Mouse (Mus musculus): ENCODE data around the gene Gpx4.
"Not testable (repeated sequence)": the region's sequence is repeated elsewhere in the genome, so short reads cannot be mapped to it uniquely, and the experiment has no call there.

The Gpx4 gene

DNA sequence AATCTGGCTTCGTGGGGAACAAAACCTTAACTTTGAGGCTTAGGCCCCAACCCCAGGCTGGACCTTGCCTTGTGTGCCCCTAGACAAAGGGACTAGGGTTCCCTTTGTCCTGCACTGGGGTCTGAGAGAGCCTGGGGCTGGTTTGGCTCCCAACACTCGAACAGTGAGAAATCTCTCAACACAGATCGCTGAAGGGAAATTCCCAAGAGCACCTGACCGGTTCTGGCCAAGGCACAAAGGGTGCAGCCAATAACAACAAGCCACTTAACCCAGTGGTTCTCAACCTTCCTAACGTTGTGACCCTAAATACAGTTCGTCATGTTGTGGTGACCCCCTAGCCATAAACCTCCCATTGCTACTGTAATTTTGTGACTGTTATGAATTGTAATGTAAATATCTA lies 3.3 kb downstream of the Gpx4 start:
- no peak for DNase-seq (ENCODE audit: inconsistent ontology term)

DNA sequence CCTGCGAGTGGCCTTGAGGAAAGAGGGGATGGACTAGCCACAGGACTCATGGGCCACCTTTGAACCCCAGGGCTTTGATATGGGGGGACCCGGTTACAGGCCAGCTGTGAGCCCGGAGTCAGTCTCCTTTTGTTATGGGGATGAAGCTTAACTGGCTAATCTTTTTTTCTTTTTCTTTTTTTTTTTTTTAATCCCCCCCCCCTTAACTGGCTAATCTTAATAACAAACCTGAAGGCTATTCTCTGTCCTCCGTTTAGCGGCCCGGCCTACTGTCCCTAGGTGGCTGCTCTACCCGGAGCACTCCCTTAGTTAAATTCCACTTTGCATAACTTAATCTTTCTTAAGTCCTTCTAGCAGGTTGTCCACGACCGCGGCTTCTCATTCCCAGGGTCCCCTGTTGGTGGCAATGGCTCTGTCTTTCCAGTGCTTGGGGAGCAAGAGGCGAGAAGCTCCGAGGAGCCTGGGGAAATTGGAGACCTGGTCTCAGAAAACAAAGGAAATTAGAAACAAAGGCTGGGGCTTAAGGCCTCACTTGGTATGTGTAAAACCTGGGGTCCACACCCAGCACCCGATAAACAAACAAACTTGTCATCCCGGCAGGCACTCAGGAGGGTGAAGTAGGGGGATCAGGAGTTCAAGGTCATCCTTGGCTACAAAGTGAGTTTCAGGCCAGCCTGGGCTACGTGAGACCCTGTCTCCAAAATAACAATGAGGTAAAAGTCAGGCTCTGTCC lies 4.1 kb downstream of the Gpx4 start:
- no peak for DNase-seq (ENCODE audit: inconsistent ontology term)

GRCm38 (mm10) chr10:80051618-80052373 lies 4.8 kb downstream of the Gpx4 start:
- peak; percentile 85 for DNase-seq (ENCODE audit: inconsistent ontology term)

DNA sequence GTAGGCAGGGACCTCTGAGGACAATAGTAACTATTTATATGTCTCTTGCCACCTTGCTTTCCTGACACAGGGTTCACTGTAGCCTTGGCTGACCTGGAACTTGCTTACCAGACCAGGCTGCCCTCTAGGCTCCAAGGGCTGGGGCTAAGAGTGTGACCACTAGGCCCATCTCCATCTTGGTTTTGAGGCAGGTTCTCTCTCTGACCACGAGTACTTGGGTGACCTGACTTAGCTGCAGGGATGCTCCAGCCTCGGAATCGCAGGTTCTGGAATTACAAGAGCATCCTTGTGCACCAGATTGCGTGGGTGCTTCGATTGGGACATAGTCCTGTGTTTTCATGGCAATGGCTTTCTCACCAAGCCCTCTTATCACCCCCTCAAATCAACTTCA lies 5.4 kb downstream of the Gpx4 start:
- DNase-seq (ENCODE audit: inconsistent ontology term), result no peak

- DNase-seq (ENCODE audit: inconsistent ontology term), result peak; percentile 99
Measured at GRCm38 (mm10) chr10:80053259-80053780, 6.4 kb downstream of the Gpx4 start.

GRCm38 (mm10) chr10:80053831-80054815 lies 7.2 kb downstream of the Gpx4 start:
- DNase-seq (ENCODE audit: inconsistent ontology term), result peak; percentile 80

- DNase-seq (ENCODE audit: inconsistent ontology term), result not testable (repeated sequence)
Measured at GRCm38 (mm10) chr10:80054911-80055310, 7.9 kb downstream of the Gpx4 start.

DNA sequence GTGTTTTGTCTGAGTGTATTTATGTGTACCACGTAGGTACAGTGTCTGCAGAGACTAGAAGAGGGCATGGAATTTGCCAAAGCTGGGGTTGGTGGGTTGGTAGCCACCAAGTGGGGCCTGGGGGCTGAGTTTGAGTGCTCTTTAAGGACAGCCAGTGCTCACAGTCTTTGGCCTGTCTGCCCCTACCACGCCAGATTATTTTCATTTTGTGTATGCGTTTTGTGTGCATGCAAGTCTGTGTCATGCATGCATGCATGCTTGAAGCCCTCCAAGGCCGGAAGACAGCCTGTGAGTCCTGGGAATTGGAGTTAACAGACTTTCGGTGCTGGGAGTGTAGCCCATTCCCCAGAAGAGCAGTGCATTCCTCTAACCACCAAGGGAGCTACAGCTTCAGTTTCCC lies 8.4 kb downstream of the Gpx4 start:
- no peak for DNase-seq (ENCODE audit: inconsistent ontology term)

GRCm38 (mm10) chr10:80055891-80056290 lies 8.9 kb downstream of the Gpx4 start:
- DNase-seq (ENCODE audit: inconsistent ontology term), result no peak

DNA sequence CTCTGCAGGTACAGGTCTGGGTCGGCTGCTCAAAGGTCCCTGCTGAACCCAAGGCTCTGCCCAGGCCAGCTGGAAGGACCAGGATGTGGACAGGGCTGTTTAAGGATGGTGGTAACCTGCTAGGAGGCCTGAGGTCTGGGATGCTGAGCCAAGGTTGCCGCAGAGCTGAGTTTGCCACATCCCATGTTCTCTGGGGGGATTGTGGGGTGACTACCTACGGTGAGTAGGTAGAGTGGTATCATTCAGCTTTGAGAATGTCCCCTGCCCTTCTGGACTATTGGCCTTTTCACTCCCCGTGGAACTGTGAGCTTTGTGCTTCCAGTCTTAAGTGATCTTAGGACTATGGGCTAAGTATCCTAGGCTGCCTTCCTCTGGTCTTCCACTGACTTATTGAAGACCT lies 9.5 kb downstream of the Gpx4 start:
- DNase-seq (ENCODE audit: inconsistent ontology term), result no peak

- no peak for DNase-seq (ENCODE audit: inconsistent ontology term)
Measured at GRCm38 (mm10) chr10:80056976-80057682, 10.2 kb downstream of the Gpx4 start.

DNA sequence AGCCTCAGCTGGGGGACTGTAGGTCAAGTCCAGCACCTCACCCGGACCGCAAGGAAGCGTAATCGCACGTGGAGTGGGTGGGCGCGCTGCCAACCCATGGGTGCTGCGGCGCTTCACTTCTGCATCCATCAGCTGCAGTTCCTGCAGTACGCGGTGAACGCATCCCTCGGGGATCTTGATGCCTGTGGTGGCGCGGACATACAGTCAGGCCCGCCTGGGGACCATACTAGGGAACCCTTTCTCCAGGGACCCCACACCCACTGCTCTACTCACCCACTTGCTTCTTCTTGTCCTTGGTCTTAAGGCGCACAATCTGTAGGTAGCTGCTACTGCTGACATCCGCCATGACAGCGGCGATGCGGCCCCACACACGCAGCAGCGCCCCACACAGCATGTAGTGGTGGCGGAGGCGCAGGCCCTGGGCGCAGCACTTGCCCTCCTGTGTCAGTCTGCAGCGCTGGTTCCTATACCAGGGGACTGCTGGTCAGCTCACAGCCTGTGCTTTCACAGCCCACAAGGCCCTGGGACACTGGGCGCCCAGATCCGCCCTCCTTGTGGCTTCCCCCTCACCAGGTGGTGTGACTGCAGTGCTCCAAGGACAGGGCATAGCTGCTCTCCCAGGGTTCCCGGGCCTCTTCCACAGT lies 10.8 kb downstream of the Gpx4 start:
- no peak for DNase-seq (ENCODE audit: inconsistent ontology term)

DNA sequence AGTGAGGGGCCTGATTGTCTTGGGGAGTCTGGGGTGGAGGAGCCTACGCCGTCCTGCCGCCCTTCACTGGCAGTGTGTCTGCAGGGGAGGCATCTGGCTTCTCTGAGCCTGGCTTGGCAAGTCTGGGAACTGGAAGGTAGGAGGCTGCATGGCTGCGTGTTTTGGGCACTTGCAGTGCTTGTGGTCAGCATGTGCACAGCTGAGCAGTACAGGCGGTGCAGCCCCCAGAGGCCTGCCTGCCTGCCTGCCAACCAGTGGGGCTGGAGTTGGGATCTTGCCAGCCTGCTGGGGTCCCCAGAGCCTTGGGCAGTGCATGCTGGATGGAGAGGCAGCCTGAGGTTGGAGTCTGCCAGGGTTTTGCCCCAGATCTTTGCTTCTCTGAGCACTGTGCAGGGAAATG lies 16.1 kb downstream of the Gpx4 start:
- no peak for DNase-seq (ENCODE audit: inconsistent ontology term)

- no peak for DNase-seq (ENCODE audit: inconsistent ontology term)
Measured at GRCm38 (mm10) chr10:80063877-80064650, 17.1 kb downstream of the Gpx4 start.

DNA sequence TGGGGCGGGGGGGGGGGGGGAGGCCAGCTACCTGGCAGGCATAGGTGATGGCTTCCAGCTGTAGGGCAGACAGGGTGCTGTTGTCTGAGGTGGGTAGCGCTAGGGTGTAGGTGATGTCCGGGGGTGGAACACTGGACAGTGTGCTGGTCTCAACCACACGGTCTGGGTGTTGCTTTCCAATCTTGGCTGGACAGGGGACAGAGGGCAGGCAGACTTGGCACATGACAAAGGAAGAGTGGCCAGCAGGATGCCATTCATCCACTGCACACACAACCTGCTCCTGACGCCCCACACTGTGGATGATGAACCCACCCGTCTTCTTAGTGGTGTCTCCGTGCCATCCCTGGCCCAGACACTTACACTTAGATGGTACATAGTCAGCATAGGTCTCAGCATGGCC lies 22.3 kb downstream of the Gpx4 start:
- DNase-seq (ENCODE audit: inconsistent ontology term), result no peak

DNA sequence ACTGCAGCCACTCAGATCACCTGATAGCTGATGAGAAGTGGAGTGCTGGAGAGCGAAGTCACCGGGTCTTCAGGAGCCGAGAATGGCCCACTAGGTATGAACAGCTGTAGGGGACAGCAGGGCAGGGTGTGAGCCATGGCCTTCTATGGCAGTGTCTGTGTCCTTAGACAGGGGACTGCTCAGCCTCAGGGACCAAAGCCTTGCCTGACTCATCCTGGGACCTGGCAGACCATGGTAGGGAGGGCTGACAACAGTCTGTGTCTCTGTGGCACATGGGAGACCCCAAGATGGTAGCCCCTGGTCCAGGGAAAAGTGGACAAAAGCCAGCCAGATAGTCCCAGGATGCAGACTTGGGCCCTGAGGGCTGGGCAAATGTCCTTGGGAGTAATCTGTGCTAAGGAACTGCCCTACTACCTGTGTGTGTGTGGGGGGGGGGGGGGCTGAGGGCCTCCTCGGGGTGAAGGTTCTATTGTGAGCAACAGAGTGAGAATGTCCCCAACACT lies 23.0 kb downstream of the Gpx4 start:
- no peak for DNase-seq (ENCODE audit: inconsistent ontology term)

DNA sequence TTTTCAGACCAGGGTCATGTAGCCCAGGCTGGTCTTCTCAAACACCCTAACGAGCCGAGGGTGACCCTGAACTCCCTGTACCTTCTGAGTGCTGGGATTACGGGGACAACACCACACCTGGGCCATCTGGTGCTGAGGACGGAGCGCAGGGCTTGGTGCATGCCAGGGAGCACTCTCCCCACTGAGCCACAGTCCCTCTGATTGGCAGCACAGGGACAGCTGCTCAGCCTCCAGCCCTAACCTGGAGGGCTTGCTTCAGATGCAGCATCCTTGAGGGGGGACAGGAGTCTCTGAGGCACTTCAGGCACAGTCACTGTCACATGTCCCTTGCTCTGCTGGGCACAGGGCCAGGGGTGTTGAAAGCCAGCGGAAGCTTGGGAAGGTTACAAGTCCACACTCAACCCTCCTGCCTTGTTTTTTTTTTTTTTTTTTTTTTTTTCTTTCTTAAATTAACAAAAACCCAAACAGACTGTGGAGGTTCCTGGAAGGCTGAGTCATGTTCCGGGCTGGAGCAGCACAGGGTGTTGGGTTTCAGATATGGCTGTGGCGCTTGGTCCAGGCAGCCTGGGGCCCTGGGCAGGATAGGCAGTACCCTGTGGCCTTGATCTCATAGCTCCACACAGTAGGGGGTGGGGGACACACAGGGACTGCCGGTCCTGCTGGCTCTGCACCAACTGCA lies 24.0 kb downstream of the Gpx4 start:
- DNase-seq (ENCODE audit: inconsistent ontology term), result peak; percentile 97

GRCm38 (mm10) chr10:80071516-80071900 lies 24.5 kb downstream of the Gpx4 start:
- no peak for DNase-seq (ENCODE audit: inconsistent ontology term)
